ENCODE assay signal across 14 mouse cellular contexts in genomic region chr16:62468846-62469245, GRCm38 (mm10).
DNase-seq lines count a peak whose midpoint lies in the region; ATAC-seq lines count a peak whose summit lies in the region.
"Had no signal": no experiment of that assay in that cellular context is flagged by ENCODE, and none has a peak within 500 bp of the region (broad histone marks: within the 10 kb centered on the region; RNA-seq: fewer than 3 reads in every experiment).

No protein-coding gene starts in this region.

- DNase-seq in embryo, embryonic 10.5 days (ENCODE audit: low spot score) = peak; percentile 14
- no peak for DNase-seq in embryo, embryonic 10 days (ENCODE audit: low spot score)
- DNase-seq in Muller cell, postnatal 12 days (ENCODE audit: inconsistent ontology term) = peak; percentile 80
- DNase-seq in embryo, embryonic 11.5 days (ENCODE audit: low read depth, low spot score) = peak; percentile 9
- DNase-seq in limb, embryonic 11.5 days (ENCODE audit: low spot score) = peak; percentile 76
- DNase-seq in adrenal gland, postnatal 25 days = no peak
- DNase-seq in right cerebral cortex, postnatal 4 days = no peak
- DNase-seq: adrenal gland, adult 8-10 months; B cell, adult 2 months; lung, postnatal 36 days; thymus, postnatal 36 days had no signal

- no peaks in the 10 kb centered on the region for H3K9me3 ChIP-seq in limb, embryonic 11.5 days (ENCODE audit: control insufficient read depth, low read length)
- H3K9me3 ChIP-seq: heart, embryonic 15.5 days; midbrain, embryonic 13.5 days had no signal

- H3K27ac ChIP-seq in limb, embryonic 11.5 days (replicated peaks; ENCODE audit: low read depth, low read length) = no peak overlapping the region
- H3K27ac ChIP-seq: heart, embryonic 15.5 days; midbrain, embryonic 13.5 days; stomach, postnatal 0 days had no signal

- H3K4me1 ChIP-seq in limb, embryonic 11.5 days (ENCODE audit: control insufficient read depth, insufficient read depth, low read length) = no peaks in the 10 kb centered on the region
- H3K4me1 ChIP-seq: heart, embryonic 15.5 days; midbrain, embryonic 13.5 days had no signal

- H3K27me3 ChIP-seq in limb, embryonic 11.5 days (ENCODE audit: control insufficient read depth, insufficient read depth, low read length) = peaks cover 3% of the 10 kb centered on the region; the same call in 1 of the 2 replicates
- H3K27me3 ChIP-seq: heart, embryonic 15.5 days; midbrain, embryonic 13.5 days had no signal

- no peak overlapping the region for H3K4me3 ChIP-seq in limb, embryonic 11.5 days (ENCODE audit: low read depth, low read length)
- H3K4me3 ChIP-seq: heart, embryonic 15.5 days; midbrain, embryonic 13.5 days had no signal

- WGBS in limb, embryonic 11.5 days = 7% methylated on average over 3 of the region's 3 CpGs

- no peak overlapping the region for H3K9ac ChIP-seq in limb, embryonic 11.5 days (ENCODE audit: low read length)
- H3K9ac ChIP-seq: heart, embryonic 15.5 days; midbrain, embryonic 13.5 days had no signal

- peak; percentile 90 for ATAC-seq in limb, embryonic 11.5 days (ENCODE audit: insufficient number of reproducible peaks, low FRiP score, low TSS enrichment, low read depth)
- ATAC-seq: midbrain, embryonic 13.5 days had no signal

- no peak overlapping the region for H3K4me2 ChIP-seq in limb, embryonic 11.5 days (ENCODE audit: low read depth, severe bottlenecking)
- H3K4me2 ChIP-seq: heart, embryonic 15.5 days; midbrain, embryonic 13.5 days had no signal

- no peaks in the 10 kb centered on the region for H3K36me3 ChIP-seq in limb, embryonic 11.5 days (ENCODE audit: control insufficient read depth, insufficient read depth, low read length)
- H3K36me3 ChIP-seq: heart, embryonic 15.5 days; midbrain, embryonic 13.5 days had no signal

Comparison
In these comparisons a context has a peak if more than half of its experiments do, and no peak if none do; other contexts are left out.
1. DNase-seq: peak in embryo, embryonic 10.5 days (single experiment), Muller cell, postnatal 12 days (single experiment), embryo, embryonic 11.5 days (single experiment) and limb, embryonic 11.5 days (single experiment); none in embryo, embryonic 10 days (single experiment), adrenal gland, postnatal 25 days (single experiment) and right cerebral cortex, postnatal 4 days (single experiment).